Mouse (Mus musculus) neutrophil, adult 59 days (primary cell): ENCODE measurements around the gene Osmr. TPM values are rescaled to one million over a fixed set of nuclear protein-coding genes. Genes with fewer than 3 reads are reported as not detected.

Experiments used
- total RNA-seq, 2 experiments: library from RNA; stranded (reverse); gene quantifications; 1 replicate in 1 of 2; 2 replicates in 1 of 2; pipeline ENCODE4 v1.2.4; 2023

The Osmr gene
- under 1 TPM in 1 of 2 experiments, not detected in 1; 0.11 TPM for total RNA-seq

GRCm38 (mm10) chr15:6874601-6875019, at the start of gene Osmr:
Gene Osmr (minus strand): TSS chr15:6874969.

Other genes with a start within 250 kb of the Osmr start
- 10 to 100 TPM; 38.3 to 43.7 TPM for gene Rictor, start 166.6 kb downstream of the Osmr start, total RNA-seq
- 1 to 10 TPM; 5.0 to 6.3 TPM for gene Lifr, start 215.6 kb upstream of the Osmr start, total RNA-seq